Mouse (Mus musculus): ENCODE results near the gene Nup214.

DNA sequence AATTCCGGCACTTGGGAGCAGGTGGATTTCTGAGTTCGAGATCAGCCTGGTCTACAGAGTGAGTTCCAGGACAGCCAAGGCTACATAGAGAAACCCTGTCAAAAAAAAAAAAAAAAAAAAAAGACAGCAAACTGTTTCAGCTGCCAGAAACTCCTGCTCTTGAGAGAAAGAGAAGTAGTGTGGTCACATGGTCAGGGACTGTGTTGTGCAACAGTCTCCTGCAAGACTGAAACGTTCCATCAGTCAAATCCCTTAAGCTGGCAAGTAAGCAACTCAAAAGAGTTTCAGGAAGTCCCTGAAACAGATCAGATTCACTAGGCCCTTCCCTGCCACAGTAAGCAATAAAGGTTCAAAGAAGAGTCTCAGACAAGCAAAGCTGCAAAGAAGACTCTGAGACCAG, 115.4 kb downstream of the Nup214 start:
- TF ChIP-seq CTCF (IDR thresholded peaks at IDR 0.05; ENCODE audit: borderline replicate concordance, insufficient read depth, low read depth, low read length) (no peak), POLR2A (IDR thresholded peaks at IDR 0.05; ENCODE audit: borderline replicate concordance, insufficient read depth, low read length) (no peak)
